Mouse (Mus musculus) myocyte (in vitro differentiated cells): ENCODE measurements at regions not wholly inside any gene's neighbourhood (a gene's known extent, or its start where the extent isn't known, plus 50 kb on each side); places are given as distances from the start of the nearest gene placed in this dataset.
"Not testable (repeated sequence)": the region's sequence is repeated elsewhere in the genome, so short reads cannot be mapped to it uniquely, and the experiment has no call there.

Experiments used
- H3K27me3 ChIP-seq: one replicate; pipeline ENCODE4 v1.6.1; 2011; ENCODE audit not compliant: control insufficient read depth, insufficient read depth, insufficient read length
- H3K36me3 ChIP-seq: one replicate; pipeline ENCODE4 v1.6.1; 2011; ENCODE audit not compliant: control insufficient read depth, insufficient read depth
- H3K4me2 ChIP-seq: one replicate; pipeline ENCODE4 v1.6.1; 2011; ENCODE audit warnings: low read depth, control low read depth
- H3K4me3 ChIP-seq: one replicate; pipeline ENCODE4 v1.5.1; 2011; ENCODE audit warnings: mild to moderate bottlenecking, control low read depth, moderate library complexity
- H3K79me2 ChIP-seq: one replicate; pipeline ENCODE4 v1.6.1; 2011; ENCODE audit not compliant: control insufficient read depth, insufficient read depth
- H3ac ChIP-seq: one replicate; pipeline ENCODE4 v1.6.1; 2011; ENCODE audit not compliant: control insufficient read depth, insufficient read length
- CEBPB ChIP-seq: IDR thresholded peaks from 2 replicates; pipeline ENCODE4 v1.6.1; 2011; ENCODE audit warnings: mild to moderate bottlenecking, moderate library complexity; ENCODE audit not compliant: poor library complexity, insufficient read depth, severe bottlenecking
- E2F4 ChIP-seq: IDR thresholded peaks from one replicate; pipeline ENCODE4 v1.6.1; 2011; ENCODE audit warnings: mild to moderate bottlenecking, control low read depth, moderate library complexity; ENCODE audit not compliant: insufficient read depth
- MAX ChIP-seq: IDR thresholded peaks from one replicate; pipeline ENCODE4 v1.6.1; 2011; ENCODE audit warnings: low read depth, mild to moderate bottlenecking, control low read depth
- MYOD1 ChIP-seq, 3 experiments: IDR thresholded peaks; one replicate each; pipeline ENCODE4 v1.6.1; 2011; ENCODE audit warnings: control low read depth in 2 of 3, low read depth in 2 of 3, mild to moderate bottlenecking in 2 of 3, moderate library complexity in 1 of 3; ENCODE audit not compliant: insufficient read length in 2 of 3, control insufficient read depth in 1 of 3
- MYOG ChIP-seq, 3 experiments: IDR thresholded peaks; one replicate each; pipeline ENCODE4 v1.6.1; 2011; ENCODE audit warnings: control low read depth in 2 of 3, low read depth in 2 of 3, mild to moderate bottlenecking in 2 of 3; ENCODE audit not compliant: insufficient read length in 2 of 3, control insufficient read depth in 1 of 3, insufficient read depth in 1 of 3
- POLR2A ChIP-seq: IDR thresholded peaks from one replicate; pipeline ENCODE4 v1.6.1; 2011; ENCODE audit warnings: low read depth, mild to moderate bottlenecking, control low read depth, moderate library complexity; ENCODE audit not compliant: insufficient read length
- POLR2AphosphoS2 ChIP-seq: IDR thresholded peaks from one replicate; pipeline ENCODE4 v1.6.1; 2011; ENCODE audit warnings: low read depth, control low read depth; ENCODE audit not compliant: insufficient read length
- REST ChIP-seq: IDR thresholded peaks from one replicate; pipeline ENCODE4 v1.6.1; 2011; ENCODE audit warnings: mild to moderate bottlenecking, control low read depth, moderate library complexity; ENCODE audit not compliant: insufficient read depth, insufficient read length
- SRF ChIP-seq: IDR thresholded peaks from one replicate; pipeline ENCODE4 v1.6.1; 2011; ENCODE audit warnings: low read depth; ENCODE audit not compliant: control insufficient read depth, insufficient read length
- TCF12 ChIP-seq: IDR thresholded peaks from one replicate; pipeline ENCODE4 v1.6.1; 2011; ENCODE audit warnings: mild to moderate bottlenecking, control low read depth; ENCODE audit not compliant: poor library complexity, insufficient read depth, severe bottlenecking
- TCF3 ChIP-seq: IDR thresholded peaks from one replicate; pipeline ENCODE4 v1.6.1; 2011; ENCODE audit warnings: low read depth, control low read depth; ENCODE audit not compliant: insufficient read length
- USF1 ChIP-seq: IDR thresholded peaks from one replicate; pipeline ENCODE4 v1.6.1; 2011; ENCODE audit warnings: low read depth, mild to moderate bottlenecking, control low read depth, moderate library complexity

- no peak overlapping the region for H3K4me2 ChIP-seq
- no peak overlapping the region for H3K4me3 ChIP-seq
- no peaks in the 10 kb centered on the region for H3K79me2 ChIP-seq
- H3ac ChIP-seq = no peak overlapping the region
- no peaks in the 10 kb centered on the region for H3K36me3 ChIP-seq
- H3K27me3 ChIP-seq = no peaks in the 10 kb centered on the region
- no peak for TF ChIP-seq MYOD1 (IDR thresholded peaks at IDR 0.05; ENCODE audit: control insufficient read depth in 1 of 3, insufficient read length in 2 of 3, low read depth in 2 of 3)
- TF ChIP-seq CEBPB = no peak
- TF ChIP-seq E2F4 = no peak
Observed at GRCm38 (mm10) chr4:94407503-94407902, 148.8 kb upstream of the Gm10306 start.

GRCm38 (mm10) chr4:94412661-94413060 is 143.7 kb upstream of the Gm10306 start:
- H3K79me2 ChIP-seq = no peaks in the 10 kb centered on the region
- no peak overlapping the region for H3K4me3 ChIP-seq
- no peak for TF ChIP-seq REST
- TF ChIP-seq POLR2AphosphoS2 = no peak
- no peak for TF ChIP-seq MYOD1 (IDR thresholded peaks at IDR 0.05; ENCODE audit: control insufficient read depth in 1 of 3, insufficient read length in 2 of 3, low read depth in 2 of 3)
- no peak for TF ChIP-seq MYOG (IDR thresholded peaks at IDR 0.05; ENCODE audit: control insufficient read depth in 1 of 3, insufficient read depth in 1 of 3, insufficient read length in 2 of 3, low read depth in 2 of 3)
- TF ChIP-seq CEBPB = no peak
- no peak for TF ChIP-seq TCF12
- no peak for TF ChIP-seq POLR2A
- no peak for TF ChIP-seq TCF3
- TF ChIP-seq USF1 = no peak
- no peak for TF ChIP-seq SRF

GRCm38 (mm10) chr4:94425525-94425924 is 130.8 kb upstream of the Gm10306 start:
- H3ac ChIP-seq, H3K4me2 ChIP-seq, H3K4me3 ChIP-seq, H3K79me2 ChIP-seq, H3K36me3 ChIP-seq, H3K27me3 ChIP-seq: not testable (repeated sequence)

More at GRCm38 (mm10) chr4:94412661-94413060, 143.7 kb upstream of the Gm10306 start:
- Histone ChIP-seq H3K27me3 (no peaks in the 10 kb centered on the region), H3K4me2 (no peak overlapping the region), H3K36me3 (no peaks in the 10 kb centered on the region), H3ac (no peak overlapping the region)

GRCm38 (mm10) chr4:94427581-94427980 is 128.8 kb upstream of the Gm10306 start:
- H3K36me3 ChIP-seq = no peaks in the 10 kb centered on the region
- no peak overlapping the region for H3ac ChIP-seq
- no peaks in the 10 kb centered on the region for H3K79me2 ChIP-seq
- TF ChIP-seq TCF12 (no peak), TCF3 (no peak), USF1 (no peak), MYOG (IDR thresholded peaks at IDR 0.05; ENCODE audit: control insufficient read depth in 1 of 3, insufficient read depth in 1 of 3, insufficient read length in 2 of 3, low read depth in 2 of 3) (no peak), POLR2A (no peak), MAX (no peak), CEBPB (no peak), MYOD1 (IDR thresholded peaks at IDR 0.05; ENCODE audit: control insufficient read depth in 1 of 3, insufficient read length in 2 of 3, low read depth in 2 of 3) (no peak), SRF (no peak), REST (no peak), POLR2AphosphoS2 (no peak)
- no peak overlapping the region for H3K4me2 ChIP-seq
- no peaks in the 10 kb centered on the region for H3K27me3 ChIP-seq
- no peak overlapping the region for H3K4me3 ChIP-seq

- TF ChIP-seq E2F4 = no peak
- TF ChIP-seq REST = no peak
- no peak for TF ChIP-seq USF1
- no peak for TF ChIP-seq CEBPB
- no peak for TF ChIP-seq POLR2AphosphoS2
- no peak for TF ChIP-seq MAX
- no peak for TF ChIP-seq MYOG (IDR thresholded peaks at IDR 0.05; ENCODE audit: control insufficient read depth in 1 of 3, insufficient read depth in 1 of 3, insufficient read length in 2 of 3, low read depth in 2 of 3)
- TF ChIP-seq TCF12 = no peak
Observed at GRCm38 (mm10) chr4:94432005-94432404, 124.3 kb upstream of the Gm10306 start.

More at GRCm38 (mm10) chr4:94432005-94432404, 124.3 kb upstream of the Gm10306 start:
- Histone ChIP-seq H3ac (no peak overlapping the region), H3K4me3 (no peak overlapping the region), H3K4me2 (no peak overlapping the region), H3K27me3 (no peaks in the 10 kb centered on the region), H3K36me3 (no peaks in the 10 kb centered on the region), H3K79me2 (no peaks in the 10 kb centered on the region)
